In the genomic region with DNA sequence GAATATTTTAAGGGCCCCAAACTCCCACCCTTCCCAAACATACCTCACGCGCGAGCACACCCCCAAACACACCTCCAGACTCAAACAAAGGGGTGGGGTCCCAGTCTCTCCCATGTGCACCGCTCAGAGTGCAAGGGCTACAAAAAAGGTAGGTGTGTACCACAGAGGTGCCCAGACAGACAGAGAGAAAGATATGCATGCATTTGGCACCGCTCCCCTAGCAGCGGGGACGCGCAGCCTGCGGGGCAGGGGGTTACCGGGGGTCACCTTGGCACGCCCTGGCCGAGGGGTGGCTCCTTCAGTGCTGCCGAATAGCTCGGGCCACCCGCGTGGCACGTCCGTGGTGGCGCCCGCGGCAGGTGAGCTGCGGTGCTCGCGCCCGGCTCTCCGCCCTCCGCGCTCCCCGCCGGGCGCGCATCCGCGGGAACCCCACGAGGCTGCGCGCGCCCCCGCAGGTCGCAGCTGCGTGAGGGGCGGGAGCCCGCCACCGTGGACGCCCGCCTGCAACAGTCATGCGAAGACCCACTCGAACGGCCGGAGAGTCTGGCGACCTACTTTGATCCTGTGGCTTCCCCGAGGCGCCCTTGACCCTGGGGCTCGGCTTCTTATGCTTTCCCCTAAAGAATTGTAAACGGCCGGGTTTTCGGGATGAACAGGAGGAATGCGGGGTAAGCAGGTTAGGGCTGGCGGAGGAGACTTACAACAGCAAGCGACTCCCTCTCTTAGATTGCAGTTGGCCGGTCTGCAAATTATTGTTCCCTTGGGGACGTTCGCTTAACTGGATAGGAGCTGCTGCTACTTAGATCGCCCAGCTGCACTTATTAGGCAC, we compare ENCODE assay signal across 8 mouse cellular contexts. TPM values are rescaled to one million over a fixed set of nuclear protein-coding genes. Genes with fewer than 3 reads are reported as not detected.
DNase-seq lines count a peak whose midpoint lies in the region; ATAC-seq and TF ChIP-seq lines count a peak whose summit lies in the region.

Gpr12 (minus strand) TSS at position 762 of the 829 bp plus-strand sequence.

- peak within 1 kb of the TSS; percentile 91 for H3K4me2 ChIP-seq in hindbrain, postnatal 0 days (ENCODE audit: low read depth, low read length)
- peak within 1 kb of the TSS; percentile 70 for H3K4me2 ChIP-seq in liver, embryonic 13.5 days

- TF ChIP-seq CTCF in hindbrain, postnatal 0 days (IDR thresholded peaks at IDR 0.05; ENCODE audit: low read depth), result no peak

- peak within 1 kb of the TSS; percentile 66 for H3K4me3 ChIP-seq in hindbrain, postnatal 0 days (ENCODE audit: low read length)
- H3K4me3 ChIP-seq in liver, embryonic 13.5 days (replicated peaks), result peak within 1 kb of the TSS; percentile 50

- H3K4me1 ChIP-seq in hindbrain, postnatal 0 days (ENCODE audit: insufficient read depth, low read length), result no peaks in the 10 kb centered on the region
- H3K4me1 ChIP-seq in liver, embryonic 13.5 days (replicated peaks), result 0 out of 2 replicates have a peak, but pooled peaks cover 3% of the 10 kb centered on the region

- peak within 1 kb of the TSS; percentile 76 for H3K27ac ChIP-seq in hindbrain, postnatal 0 days
- no peak within 1 kb of the TSS for H3K27ac ChIP-seq in liver, embryonic 13.5 days

- ATAC-seq in hindbrain, postnatal 0 days, result peak; percentile 83
- no peak for ATAC-seq in liver, embryonic 13.5 days (ENCODE audit: low read depth)

- under 1% methylated on average over 53 of the region's 64 CpGs for WGBS in hindbrain, postnatal 0 days
- WGBS in liver, embryonic 13.5 days (ENCODE audit: insufficient replicate concordance), result 2% methylated on average over 64 of the region's 64 CpGs

- H3K27me3 ChIP-seq in hindbrain, postnatal 0 days (ENCODE audit: insufficient read depth, low read length), result peaks cover 4% of the 10 kb centered on the region
- peaks cover 46% of the 10 kb centered on the region for H3K27me3 ChIP-seq in liver, embryonic 13.5 days

- no peaks in the 10 kb centered on the region for H3K9me3 ChIP-seq in hindbrain, postnatal 0 days (ENCODE audit: low read length)
- H3K9me3 ChIP-seq in liver, embryonic 13.5 days (replicated peaks), result no peaks in the 10 kb centered on the region

- no peaks in the 10 kb centered on the region for H3K36me3 ChIP-seq in hindbrain, postnatal 0 days (ENCODE audit: insufficient read depth, low read length)
- H3K36me3 ChIP-seq in liver, embryonic 13.5 days, result no peaks in the 10 kb centered on the region

- peak; percentile 17 to 40 for DNase-seq in cerebellum, postnatal 25 days
- DNase-seq in cerebellum, adult 9-10 months, result no peak
- DNase-seq in thymus, postnatal 4 days, result peak; percentile 8
- DNase-seq in thymus, postnatal 36 days, result no peak
- peak; percentile 82 for DNase-seq in hindbrain, postnatal 0 days (ENCODE audit: low spot score)
- DNase-seq in liver, embryonic 13.5 days, result no peak
- DNase-seq in right cerebral cortex, postnatal 25 days, result peak; percentile 62
- no peak for DNase-seq in thymus, postnatal 14 days

- peak within 1 kb of the TSS; percentile 65 for H3K9ac ChIP-seq in hindbrain, postnatal 0 days (replicated peaks; ENCODE audit: low read length)
- H3K9ac ChIP-seq in liver, embryonic 13.5 days, result no peak within 1 kb of the TSS

RNA-seq across cellular contexts. Expression of gene Gpr12, which starts in this region (rescaled TPM):
- 37.2 and 38.6 TPM in 2 replicates for total RNA-seq in hindbrain, postnatal 0 days (2014; rRNA removed)
- polyA plus RNA-seq in hindbrain, postnatal 0 days (2015; fragmentation: Nextera tagmentation; extraction: Ambion mirVana), result 14.6 and 18.9 TPM in 2 replicates
- 0.08 and 0.13 TPM in 2 replicates for polyA plus RNA-seq in liver, embryonic 13.5 days (2015; fragmentation: Nextera tagmentation; extraction: Ambion mirVana)

Comparison
In these comparisons a context has a peak if more than half of its experiments do, and no peak if none do; other contexts are left out.
1. RNA of gene Gpr12 (polyA plus RNA-seq): 14.6 to 18.9 TPM in hindbrain, postnatal 0 days; 0.08 to 0.13 TPM in liver, embryonic 13.5 days; every median in the first group is over 10 times any median in the second.
2. DNase-seq: peak in cerebellum, postnatal 25 days (2 of 2), thymus, postnatal 4 days (single experiment), hindbrain, postnatal 0 days (single experiment) and right cerebral cortex, postnatal 25 days (single experiment); none in cerebellum, adult 9-10 months (single experiment), thymus, postnatal 36 days (0 of 2), liver, embryonic 13.5 days (single experiment) and thymus, postnatal 14 days (single experiment).